Mouse (Mus musculus) small intestine, adult 2 months (tissue): ENCODE measurements around the gene Pdzd7.

Experiments used
- CTCF ChIP-seq: fragments of 200-500 bp; IDR thresholded peaks from 2 replicates; pipeline ENCODE4 v1.5.1; 2012; ENCODE audit warnings: low read depth, mild to moderate bottlenecking, control low read depth, inconsistent platforms, low read length, moderate library complexity, mixed read lengths; ENCODE audit not compliant: insufficient replicate concordance, insufficient read length; ENCODE audit errors: extremely low read depth
- POLR2A ChIP-seq: fragments of 200-500 bp; IDR thresholded peaks from 2 replicates; pipeline ENCODE4 v1.6.1; 2012; ENCODE audit warnings: low read depth, mild to moderate bottlenecking, control low read depth, inconsistent platforms, low read length, moderate library complexity

DNA sequence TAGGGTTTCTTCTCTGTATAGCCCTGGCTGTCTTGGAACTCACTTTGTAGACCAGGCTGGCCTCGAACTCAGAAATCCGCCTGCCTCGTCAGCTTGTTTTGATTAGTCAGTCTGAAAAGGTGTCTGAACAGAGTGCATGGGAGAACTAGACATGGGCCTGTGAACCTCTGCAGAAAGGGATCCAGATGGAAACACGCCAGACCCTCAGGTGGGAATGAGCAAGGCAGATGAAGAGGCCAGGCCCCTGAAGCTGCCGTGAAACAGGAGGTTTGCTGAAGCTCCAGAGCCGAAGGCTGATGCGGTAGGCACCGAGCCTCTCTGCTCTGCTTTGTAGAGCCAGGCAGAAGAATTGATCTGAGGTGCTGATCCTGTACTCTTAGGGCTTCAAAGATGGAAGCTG, 33.3 kb downstream of the Pdzd7 start:
- TF ChIP-seq CTCF = no peak
- no peak for TF ChIP-seq POLR2A
